Mouse (Mus musculus): ENCODE data around the gene Chrnb1. TPM values are rescaled to one million over a fixed set of nuclear protein-coding genes. Genes with fewer than 3 reads are reported as not detected.

The Chrnb1 gene
- total and polyA plus RNA-seq, 2 experiments = 0.28 to 0.46 TPM

- Histone ChIP-seq H3K79me2 (ENCODE audit: control insufficient read depth, insufficient read depth, low read length) (no peaks in the 10 kb centered on the region), H3K4me1 (ENCODE audit: control insufficient read depth, insufficient read depth, low read length) (no peaks in the 10 kb centered on the region), H3K27me3 (ENCODE audit: control insufficient read depth, insufficient read depth, low read length) (0 out of 2 replicates have a peak, but pooled peaks cover 2% of the 10 kb centered on the region), H3K27ac (replicated peaks; ENCODE audit: insufficient read depth, low read depth, low read length) (no peak within 1 kb of the TSS), H3K9ac (ENCODE audit: low read depth, low read length) (no peak within 1 kb of the TSS), H3K4me3 (ENCODE audit: insufficient read depth, low read depth, low read length) (no peak within 1 kb of the TSS), H3K36me3 (ENCODE audit: control insufficient read depth, insufficient read depth, low read length) (no peaks in the 10 kb centered on the region)
- 94% methylated on average over 3 of the region's 3 CpGs for WGBS
- TF ChIP-seq POLR2A (IDR thresholded peaks at IDR 0.05; ENCODE audit: extremely low read depth, insufficient read depth, low read length) (no peak), CTCF (IDR thresholded peaks at IDR 0.05; ENCODE audit: low read depth, low read length) (no peak)
- no peak for DNase-seq (ENCODE audit: extremely low read depth, low read depth, low spot score)
Observed at GRCm38 (mm10) chr11:69822080-69822479, 26.3 kb upstream of the Chrnb1 start, which contains the start of gene Spem1. Gene Spem1 (minus strand): TSS chr11:69822180.

- Histone ChIP-seq H3K9ac (ENCODE audit: low read depth, low read length) (no peak overlapping the region), H3K36me3 (ENCODE audit: control insufficient read depth, insufficient read depth, low read length) (no peaks in the 10 kb centered on the region), H3K79me2 (ENCODE audit: control insufficient read depth, insufficient read depth, low read length) (no peaks in the 10 kb centered on the region), H3K4me3 (ENCODE audit: insufficient read depth, low read depth, low read length) (no peak overlapping the region), H3K27ac (replicated peaks; ENCODE audit: insufficient read depth, low read depth, low read length) (no peak overlapping the region), H3K4me1 (ENCODE audit: control insufficient read depth, insufficient read depth, low read length) (no peaks in the 10 kb centered on the region), H3K27me3 (ENCODE audit: control insufficient read depth, insufficient read depth, low read length) (no peaks in the 10 kb centered on the region)
- DNase-seq (ENCODE audit: extremely low read depth, low read depth, low spot score) = no peak
- TF ChIP-seq CTCF (IDR thresholded peaks at IDR 0.05; ENCODE audit: low read depth, low read length) (no peak), POLR2A (IDR thresholded peaks at IDR 0.05; ENCODE audit: extremely low read depth, insufficient read depth, low read length) (no peak)
- WGBS = 89% methylated on average over 8 of the region's 8 CpGs
Observed at GRCm38 (mm10) chr11:69818871-69819270, 23.1 kb upstream of the Chrnb1 start.

- WGBS = 75% methylated on average over 2 of the region's 2 CpGs
- no peaks in the 10 kb centered on the region for H3K27me3 ChIP-seq (ENCODE audit: control insufficient read depth, insufficient read depth, low read length)
- DNase-seq (ENCODE audit: extremely low read depth, low read depth, low spot score) = no peak
- H3K9ac ChIP-seq (ENCODE audit: low read depth, low read length) = no peak within 1 kb of the TSS
- no peak within 1 kb of the TSS for H3K27ac ChIP-seq (replicated peaks; ENCODE audit: insufficient read depth, low read depth, low read length)
- H3K4me3 ChIP-seq (ENCODE audit: insufficient read depth, low read depth, low read length) = no peak within 1 kb of the TSS
- H3K36me3 ChIP-seq (ENCODE audit: control insufficient read depth, insufficient read depth, low read length) = no peaks in the 10 kb centered on the region
- no peaks in the 10 kb centered on the region for H3K4me1 ChIP-seq (ENCODE audit: control insufficient read depth, insufficient read depth, low read length)
- TF ChIP-seq CTCF (IDR thresholded peaks at IDR 0.05; ENCODE audit: low read depth, low read length) (no peak), POLR2A (IDR thresholded peaks at IDR 0.05; ENCODE audit: extremely low read depth, insufficient read depth, low read length) (no peak)
- no peaks in the 10 kb centered on the region for H3K79me2 ChIP-seq (ENCODE audit: control insufficient read depth, insufficient read depth, low read length)
Observed at GRCm38 (mm10) chr11:69818365-69818764, 22.6 kb upstream of the Chrnb1 start, which contains the start of gene Spem2. Gene Spem2 (minus strand): TSS chr11:69818465.

- TF ChIP-seq POLR2A (IDR thresholded peaks at IDR 0.05; ENCODE audit: extremely low read depth, insufficient read depth, low read length) (no peak), CTCF (IDR thresholded peaks at IDR 0.05; ENCODE audit: low read depth, low read length) (no peak)
- Histone ChIP-seq H3K27me3 (ENCODE audit: control insufficient read depth, insufficient read depth, low read length) (no peaks in the 10 kb centered on the region), H3K4me3 (ENCODE audit: insufficient read depth, low read depth, low read length) (no peak overlapping the region), H3K79me2 (ENCODE audit: control insufficient read depth, insufficient read depth, low read length) (no peaks in the 10 kb centered on the region), H3K4me1 (ENCODE audit: control insufficient read depth, insufficient read depth, low read length) (no peaks in the 10 kb centered on the region), H3K27ac (replicated peaks; ENCODE audit: insufficient read depth, low read depth, low read length) (no peak overlapping the region), H3K36me3 (ENCODE audit: control insufficient read depth, insufficient read depth, low read length) (no peaks in the 10 kb centered on the region), H3K9ac (ENCODE audit: low read depth, low read length) (no peak overlapping the region)
- WGBS = 95% methylated on average over 12 of the region's 12 CpGs
- DNase-seq (ENCODE audit: extremely low read depth, low read depth, low spot score) = no peak
Observed at GRCm38 (mm10) chr11:69816520-69816919, 20.8 kb upstream of the Chrnb1 start.

- H3K36me3 ChIP-seq (ENCODE audit: control insufficient read depth, insufficient read depth, low read length) = no peaks in the 10 kb centered on the region
- H3K79me2 ChIP-seq (ENCODE audit: control insufficient read depth, insufficient read depth, low read length) = no peaks in the 10 kb centered on the region
- no peak within 1 kb of the TSS for H3K27ac ChIP-seq (replicated peaks; ENCODE audit: insufficient read depth, low read depth, low read length)
- H3K9ac ChIP-seq (ENCODE audit: low read depth, low read length) = no peak within 1 kb of the TSS
- H3K4me1 ChIP-seq (ENCODE audit: control insufficient read depth, insufficient read depth, low read length) = no peaks in the 10 kb centered on the region
- H3K27me3 ChIP-seq (ENCODE audit: control insufficient read depth, insufficient read depth, low read length) = no peaks in the 10 kb centered on the region
- DNase-seq (ENCODE audit: extremely low read depth, low read depth, low spot score) = no peak
- H3K4me3 ChIP-seq (ENCODE audit: insufficient read depth, low read depth, low read length) = no peak within 1 kb of the TSS
- no peak for TF ChIP-seq POLR2A (IDR thresholded peaks at IDR 0.05; ENCODE audit: extremely low read depth, insufficient read depth, low read length)
- TF ChIP-seq CTCF (IDR thresholded peaks at IDR 0.05; ENCODE audit: low read depth, low read length) = no peak
- WGBS = 58% methylated on average over 10 of the region's 10 CpGs
Observed at GRCm38 (mm10) chr11:69815155-69815554, 19.4 kb upstream of the Chrnb1 start, which contains the start of gene Gm39566. Gene Gm39566 (minus strand): TSS chr11:69815298.

GRCm38 (mm10) chr11:69810280-69810679 lies 14.5 kb upstream of the Chrnb1 start:
- no peaks in the 10 kb centered on the region for H3K27me3 ChIP-seq (ENCODE audit: control insufficient read depth, insufficient read depth, low read length)
- H3K9ac ChIP-seq (ENCODE audit: low read depth, low read length) = no peak overlapping the region

More at GRCm38 (mm10) chr11:69810280-69810679, 14.5 kb upstream of the Chrnb1 start:
- no peak overlapping the region for H3K27ac ChIP-seq (replicated peaks; ENCODE audit: insufficient read depth, low read depth, low read length)
- H3K79me2 ChIP-seq (ENCODE audit: control insufficient read depth, insufficient read depth, low read length) = no peaks in the 10 kb centered on the region
- H3K4me1 ChIP-seq (ENCODE audit: control insufficient read depth, insufficient read depth, low read length) = no peaks in the 10 kb centered on the region
- no peak for TF ChIP-seq POLR2A (IDR thresholded peaks at IDR 0.05; ENCODE audit: extremely low read depth, insufficient read depth, low read length)
- TF ChIP-seq CTCF (IDR thresholded peaks at IDR 0.05; ENCODE audit: low read depth, low read length) = no peak
- H3K4me3 ChIP-seq (ENCODE audit: insufficient read depth, low read depth, low read length) = no peak overlapping the region
- no peaks in the 10 kb centered on the region for H3K36me3 ChIP-seq (ENCODE audit: control insufficient read depth, insufficient read depth, low read length)
- DNase-seq (ENCODE audit: extremely low read depth, low read depth, low spot score) = no peak
